Mouse (Mus musculus) liver, adult 2 months (tissue): ENCODE results near the gene Trpv6. TPM values are rescaled to one million over a fixed set of nuclear protein-coding genes. Genes with fewer than 3 reads are reported as not detected.

Experiments used
- DNase-seq: peaks from one replicate; pipeline ENCODE4 v3.0.0-alpha.2; 2011; ENCODE audit warnings: low read depth, low spot score; ENCODE audit errors: extremely low read depth
- H3K27ac ChIP-seq: fragments of 200-500 bp; replicated peaks from 2 replicates; pipeline ENCODE4 v1.5.1; 2012; ENCODE audit warnings: low read depth, mild to moderate bottlenecking, control low read depth, inconsistent platforms, low read length; ENCODE audit not compliant: insufficient read depth
- H3K27me3 ChIP-seq: fragments of 200-500 bp; 2 replicates; pipeline ENCODE4 v1.6.1; 2012; ENCODE audit warnings: mild to moderate bottlenecking, moderate library complexity, low read length, inconsistent platforms; ENCODE audit not compliant: control insufficient read depth, insufficient read depth
- H3K36me3 ChIP-seq: fragments of 200-500 bp; 2 replicates; pipeline ENCODE4 v1.6.1; 2012; ENCODE audit warnings: low read length, inconsistent platforms; ENCODE audit not compliant: control insufficient read depth, insufficient read depth
- H3K4me1 ChIP-seq: fragments of 200-500 bp; 2 replicates; pipeline ENCODE4 v1.6.1; 2011; ENCODE audit warnings: low read length; ENCODE audit not compliant: control insufficient read depth, insufficient read depth
- H3K4me3 ChIP-seq: fragments of 200-500 bp; 2 replicates; pipeline ENCODE4 v1.5.1; 2011; ENCODE audit warnings: low read depth, mild to moderate bottlenecking, control low read depth, low read length, moderate library complexity; ENCODE audit not compliant: insufficient read depth
- H3K79me2 ChIP-seq: fragments of 200-500 bp; 2 replicates; pipeline ENCODE4 v1.6.1; 2012; ENCODE audit warnings: inconsistent platforms, mild to moderate bottlenecking, low read length, moderate library complexity; ENCODE audit not compliant: control insufficient read depth, insufficient read depth
- H3K9ac ChIP-seq: fragments of 200-500 bp; 2 replicates; pipeline ENCODE4 v1.6.1; 2012; ENCODE audit warnings: low read depth, mild to moderate bottlenecking, control low read depth, inconsistent platforms, low read length
- CTCF ChIP-seq: fragments of 200-500 bp; IDR thresholded peaks from 2 replicates; pipeline ENCODE4 v1.5.1; 2011; ENCODE audit warnings: low read depth, low read length, control low read depth
- POLR2A ChIP-seq: fragments of 200-500 bp; IDR thresholded peaks from 2 replicates; pipeline ENCODE4 v1.6.1; 2011; ENCODE audit warnings: low read length, control low read depth; ENCODE audit not compliant: insufficient read depth; ENCODE audit errors: extremely low read depth
- WGBS: fragments of 180-500 bp; shearing (Covaris S2); methylation state at CpG from one replicate; pipeline ENCODE4 v1.1.7; 2018; 5-methylcytosine and 5-hydroxymethylcytosine counted together
- polyA plus RNA-seq: library from polyadenylated mRNA; depleted of rRNA; stranded (reverse); fragments of >200 nt; gene quantifications from 2 replicates; pipeline ENCODE4 v1.2.3, GENCODE M21; 2012
- total RNA-seq: library from RNA; depleted of rRNA; stranded (reverse); fragments of >200 nt; gene quantifications from 2 replicates; pipeline ENCODE4 v1.2.3, GENCODE M21; 2014

Trpv6 gene
- total and polyA plus RNA-seq, 2 experiments: not detected

- TF ChIP-seq CTCF (no peak), POLR2A (no peak)
- no peak for DNase-seq
- Histone ChIP-seq H3K27ac (no peak overlapping the region), H3K79me2 (no peaks in the 10 kb centered on the region), H3K4me1 (no peaks in the 10 kb centered on the region), H3K4me3 (no peak overlapping the region), H3K9ac (no peak overlapping the region), H3K27me3 (no peaks in the 10 kb centered on the region), H3K36me3 (no peaks in the 10 kb centered on the region)
- 86% methylated on average over 3 of the region's 3 CpGs for WGBS
Measured at GRCm38 (mm10) chr6:41646220-41646619, 10.0 kb upstream of the Trpv6 start.

GRCm38 (mm10) chr6:41643227-41643626 lies 7.0 kb upstream of the Trpv6 start:
- Histone ChIP-seq H3K27me3 (no peaks in the 10 kb centered on the region), H3K9ac (no peak overlapping the region), H3K4me1 (no peaks in the 10 kb centered on the region), H3K79me2 (no peaks in the 10 kb centered on the region), H3K36me3 (no peaks in the 10 kb centered on the region), H3K27ac (no peak overlapping the region), H3K4me3 (no peak overlapping the region)
- TF ChIP-seq CTCF (no peak), POLR2A (no peak)
- 61% methylated on average over 3 of the region's 3 CpGs for WGBS
- no peak for DNase-seq

GRCm38 (mm10) chr6:41642765-41643164 lies 6.6 kb upstream of the Trpv6 start:
- H3K27ac ChIP-seq: no peak overlapping the region
- H3K79me2 ChIP-seq: no peaks in the 10 kb centered on the region
- H3K9ac ChIP-seq: no peak overlapping the region
- no peak overlapping the region for H3K4me3 ChIP-seq
- no peaks in the 10 kb centered on the region for H3K4me1 ChIP-seq
- TF ChIP-seq POLR2A (no peak), CTCF (no peak)
- WGBS: 81% methylated on average over 4 of the region's 4 CpGs
- no peak for DNase-seq
- no peaks in the 10 kb centered on the region for H3K27me3 ChIP-seq
- no peaks in the 10 kb centered on the region for H3K36me3 ChIP-seq

- Histone ChIP-seq H3K27me3 (no peaks in the 10 kb centered on the region), H3K9ac (no peak overlapping the region), H3K36me3 (no peaks in the 10 kb centered on the region), H3K27ac (no peak overlapping the region), H3K4me3 (no peak overlapping the region), H3K4me1 (no peaks in the 10 kb centered on the region), H3K79me2 (no peaks in the 10 kb centered on the region)
- TF ChIP-seq CTCF (no peak), POLR2A (no peak)
- 66% methylated on average over 6 of the region's 6 CpGs for WGBS
- DNase-seq: no peak
Measured at GRCm38 (mm10) chr6:41641173-41641866, 5.1 kb upstream of the Trpv6 start.

GRCm38 (mm10) chr6:41640449-41640848 lies 4.2 kb upstream of the Trpv6 start:
- no peak for DNase-seq
- TF ChIP-seq POLR2A (no peak), CTCF (no peak)
- 82% methylated on average over 3 of the region's 3 CpGs for WGBS

GRCm38 (mm10) chr6:41637927-41638506 lies 1.8 kb upstream of the Trpv6 start:
- Histone ChIP-seq H3K4me3 (no peak overlapping the region), H3K79me2 (no peaks in the 10 kb centered on the region), H3K36me3 (no peaks in the 10 kb centered on the region), H3K4me1 (no peaks in the 10 kb centered on the region), H3K27me3 (no peaks in the 10 kb centered on the region), H3K27ac (no peak overlapping the region), H3K9ac (no peak overlapping the region)
- TF ChIP-seq POLR2A (no peak), CTCF (no peak)
- DNase-seq: no peak
- WGBS: 49% methylated on average over 6 of the region's 6 CpGs

More at GRCm38 (mm10) chr6:41640449-41640848, 4.2 kb upstream of the Trpv6 start:
- no peaks in the 10 kb centered on the region for H3K79me2 ChIP-seq
- H3K27ac ChIP-seq: no peak overlapping the region
- no peaks in the 10 kb centered on the region for H3K27me3 ChIP-seq
- H3K4me3 ChIP-seq: no peak overlapping the region
- no peaks in the 10 kb centered on the region for H3K4me1 ChIP-seq
- H3K36me3 ChIP-seq: no peaks in the 10 kb centered on the region
- no peak overlapping the region for H3K9ac ChIP-seq
